Mouse (Mus musculus): ENCODE measurements around the gene Mettl21a.
"Not testable (repeated sequence)": the region's sequence is repeated elsewhere in the genome, so short reads cannot be mapped to it uniquely, and the experiment has no call there.

DNA sequence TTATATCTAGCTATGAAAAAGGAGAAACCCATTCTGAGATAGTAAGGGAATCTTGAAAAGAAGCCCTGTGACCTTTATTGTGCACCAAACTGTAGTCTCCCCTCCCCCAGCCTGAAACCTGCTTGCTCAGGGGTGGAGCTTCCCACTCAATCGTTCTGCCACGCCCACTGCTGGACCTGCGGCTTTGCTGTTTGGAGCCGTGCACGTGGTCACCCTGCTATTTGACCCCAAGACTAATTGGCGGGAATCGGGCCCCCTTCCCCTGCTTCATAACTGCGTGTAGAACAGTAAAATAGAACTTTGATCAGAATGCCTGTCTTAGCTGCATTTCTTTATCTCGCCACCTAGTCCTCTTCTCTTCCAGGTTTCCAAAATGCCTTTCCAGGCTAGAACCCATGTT is 39.1 kb downstream of the Mettl21a start:
- TF ChIP-seq CTCF, EP300 (IDR thresholded peaks at IDR 0.05; ENCODE audit: low read depth): not testable (repeated sequence)
